Mouse (Mus musculus) right cerebral cortex, postnatal 4 days (tissue): ENCODE data around the gene Jarid2.

Experiments used
- DNase-seq: peaks from one replicate; pipeline ENCODE4 v3.0.0-alpha.2; 2022

The Jarid2 gene

GRCm38 (mm10) chr13:44852024-44852423 is 122.8 kb downstream of the Jarid2 start:
- DNase-seq = no peak

- no peak for DNase-seq
Measured at GRCm38 (mm10) chr13:44865566-44865965, 136.3 kb downstream of the Jarid2 start.

- DNase-seq = peak; percentile 54
Measured at GRCm38 (mm10) chr13:44868037-44868650, 138.9 kb downstream of the Jarid2 start.

GRCm38 (mm10) chr13:44869418-44870119 is 140.3 kb downstream of the Jarid2 start:
- DNase-seq = peak; percentile 100

- DNase-seq = no peak
Measured at GRCm38 (mm10) chr13:44876799-44877198, 147.5 kb downstream of the Jarid2 start.

GRCm38 (mm10) chr13:44881001-44881400 is 151.7 kb downstream of the Jarid2 start:
- no peak for DNase-seq

GRCm38 (mm10) chr13:44886221-44886620 is 156.9 kb downstream of the Jarid2 start:
- no peak for DNase-seq

- DNase-seq = no peak
Measured at GRCm38 (mm10) chr13:44890612-44891011, 161.3 kb downstream of the Jarid2 start.

- no peak for DNase-seq
Measured at GRCm38 (mm10) chr13:44891813-44892730, 162.8 kb downstream of the Jarid2 start.

- no peak for DNase-seq
Measured at GRCm38 (mm10) chr13:44896211-44896610, 166.9 kb downstream of the Jarid2 start.

GRCm38 (mm10) chr13:44902299-44902698 is 173.0 kb downstream of the Jarid2 start:
- no peak for DNase-seq

- no peak for DNase-seq
Measured at GRCm38 (mm10) chr13:44903416-44903815, 174.1 kb downstream of the Jarid2 start.

- no peak for DNase-seq
Measured at GRCm38 (mm10) chr13:44904271-44904670, 175.0 kb downstream of the Jarid2 start.

- DNase-seq = no peak
Measured at GRCm38 (mm10) chr13:44906141-44906540, 176.9 kb downstream of the Jarid2 start.

GRCm38 (mm10) chr13:44907702-44908101 is 178.4 kb downstream of the Jarid2 start:
- DNase-seq = peak; percentile 90

- no peak for DNase-seq
Measured at GRCm38 (mm10) chr13:44908790-44909189, 179.5 kb downstream of the Jarid2 start.

GRCm38 (mm10) chr13:44912851-44913250 is 183.6 kb downstream of the Jarid2 start:
- peak; percentile 51 for DNase-seq

GRCm38 (mm10) chr13:44913560-44913959 is 184.3 kb downstream of the Jarid2 start:
- no peak for DNase-seq

GRCm38 (mm10) chr13:44915382-44915781 is 186.1 kb downstream of the Jarid2 start:
- DNase-seq = no peak

- DNase-seq = no peak
Measured at GRCm38 (mm10) chr13:44915945-44916344, 186.7 kb downstream of the Jarid2 start.

- DNase-seq = no peak
Measured at GRCm38 (mm10) chr13:44917202-44917601, 187.9 kb downstream of the Jarid2 start.

GRCm38 (mm10) chr13:44918269-44918668 is 189.0 kb downstream of the Jarid2 start:
- DNase-seq = no peak

- DNase-seq = no peak
Measured at GRCm38 (mm10) chr13:44921095-44921494, 191.8 kb downstream of the Jarid2 start.
